Mouse (Mus musculus) small intestine, adult 2 months (tissue): ENCODE results near the gene Memo1. TPM values are rescaled to one million over a fixed set of nuclear protein-coding genes. Genes with fewer than 3 reads are reported as not detected.
"Not testable (repeated sequence)": the region's sequence is repeated elsewhere in the genome, so short reads cannot be mapped to it uniquely, and the experiment has no call there.

ENCODE experiments used
- H3K27ac ChIP-seq: fragments of 200-500 bp; 2 replicates; pipeline ENCODE4 v1.5.1; 2012; ENCODE audit warnings: low read depth, low read length, control low read depth, inconsistent platforms; ENCODE audit not compliant: insufficient read depth
- H3K27me3 ChIP-seq: fragments of 200-500 bp; 2 replicates; pipeline ENCODE4 v1.6.1; 2012; ENCODE audit warnings: mild to moderate bottlenecking, moderate library complexity, low read length, inconsistent platforms; ENCODE audit not compliant: control insufficient read depth, insufficient read depth
- H3K36me3 ChIP-seq: fragments of 200-500 bp; 2 replicates; pipeline ENCODE4 v1.6.1; 2012; ENCODE audit warnings: mild to moderate bottlenecking, low read length, control low read depth, inconsistent platforms; ENCODE audit not compliant: control insufficient read depth, insufficient read depth
- H3K4me1 ChIP-seq: fragments of 200-500 bp; 2 replicates; pipeline ENCODE4 v1.6.1; 2012; ENCODE audit warnings: low read length, inconsistent platforms, mixed read lengths; ENCODE audit not compliant: control insufficient read depth, insufficient read depth, insufficient read length
- H3K4me3 ChIP-seq: fragments of 200-500 bp; 2 replicates; pipeline ENCODE4 v1.5.1; 2012; ENCODE audit warnings: low read depth, mild to moderate bottlenecking, control low read depth, inconsistent platforms, low read length, moderate library complexity
- CTCF ChIP-seq: fragments of 200-500 bp; IDR thresholded peaks from 2 replicates; pipeline ENCODE4 v1.5.1; 2012; ENCODE audit warnings: low read depth, mild to moderate bottlenecking, control low read depth, inconsistent platforms, low read length, moderate library complexity, mixed read lengths; ENCODE audit not compliant: insufficient replicate concordance, insufficient read length; ENCODE audit errors: extremely low read depth
- POLR2A ChIP-seq: fragments of 200-500 bp; IDR thresholded peaks from 2 replicates; pipeline ENCODE4 v1.6.1; 2012; ENCODE audit warnings: low read depth, mild to moderate bottlenecking, control low read depth, inconsistent platforms, low read length, moderate library complexity
- WGBS: fragments of 180-500 bp; shearing (Covaris S2); methylation state at CpG from one replicate; pipeline ENCODE4 v1.1.7; 2018; 5-methylcytosine and 5-hydroxymethylcytosine counted together
- polyA plus RNA-seq: library from polyadenylated mRNA; depleted of rRNA; stranded (reverse); fragments of >200 nt; gene quantifications from 2 replicates; pipeline ENCODE4 v1.2.3, GENCODE M21; 2012

The Memo1 gene
- polyA plus RNA-seq, 1 experiment, result 11.0 TPM

GRCm38 (mm10) chr17:74191446-74191845 is 103.9 kb downstream of the Memo1 start:
- H3K27me3 ChIP-seq, result no peaks in the 10 kb centered on the region
- no peak for TF ChIP-seq POLR2A
- no peak for TF ChIP-seq CTCF
- H3K27ac ChIP-seq, result no peak overlapping the region
- no peak overlapping the region for H3K4me3 ChIP-seq
- no peaks in the 10 kb centered on the region for H3K36me3 ChIP-seq
- 84% methylated on average over 5 of the region's 5 CpGs for WGBS
- H3K4me1 ChIP-seq, result 0 out of 2 replicates have a peak, but pooled peaks cover 2% of the 10 kb centered on the region

- H3K4me1 ChIP-seq, result no peaks in the 10 kb centered on the region
- H3K4me3 ChIP-seq, result no peak overlapping the region
- WGBS, result 61% methylated on average over 5 of the region's 5 CpGs
- TF ChIP-seq CTCF (no peak), POLR2A (no peak)
- no peaks in the 10 kb centered on the region for H3K27me3 ChIP-seq
- H3K27ac ChIP-seq, result no peak overlapping the region
- no peaks in the 10 kb centered on the region for H3K36me3 ChIP-seq
Measured at GRCm38 (mm10) chr17:74186197-74186596, 109.1 kb downstream of the Memo1 start.

- TF ChIP-seq POLR2A (no peak), CTCF (no peak)
- no peak overlapping the region for H3K27ac ChIP-seq
- H3K27me3 ChIP-seq, result no peaks in the 10 kb centered on the region
- H3K4me1 ChIP-seq, result no peaks in the 10 kb centered on the region
- no peak overlapping the region for H3K4me3 ChIP-seq
- no peaks in the 10 kb centered on the region for H3K36me3 ChIP-seq
- WGBS, result 85% methylated on average over 1 of the region's 1 CpGs
Measured at GRCm38 (mm10) chr17:74184739-74185138, 110.6 kb downstream of the Memo1 start.

GRCm38 (mm10) chr17:74180889-74181288 is 114.4 kb downstream of the Memo1 start:
- Histone ChIP-seq H3K36me3 (no peaks in the 10 kb centered on the region), H3K4me1 (no peaks in the 10 kb centered on the region), H3K4me3 (no peak overlapping the region), H3K27ac (no peak overlapping the region), H3K27me3 (no peaks in the 10 kb centered on the region)
- no peak for TF ChIP-seq POLR2A
- no peak for TF ChIP-seq CTCF

GRCm38 (mm10) chr17:74179640-74180039 is 115.7 kb downstream of the Memo1 start:
- 83% methylated on average over 2 of the region's 2 CpGs for WGBS
- not testable (repeated sequence) for H3K4me1 ChIP-seq, H3K27me3 ChIP-seq, H3K27ac ChIP-seq, H3K36me3 ChIP-seq, H3K4me3 ChIP-seq

- no peak for TF ChIP-seq POLR2A
- no peak for TF ChIP-seq CTCF
- Histone ChIP-seq H3K36me3 (no peaks in the 10 kb centered on the region), H3K4me3 (no peak overlapping the region), H3K27me3 (no peaks in the 10 kb centered on the region), H3K4me1 (no peaks in the 10 kb centered on the region), H3K27ac (no peak overlapping the region)
Measured at GRCm38 (mm10) chr17:74173726-74174125, 121.6 kb downstream of the Memo1 start.

GRCm38 (mm10) chr17:74172834-74173233 is 122.5 kb downstream of the Memo1 start:
- TF ChIP-seq POLR2A (no peak), CTCF (no peak)
- H3K27ac ChIP-seq, result no peak overlapping the region
- no peak overlapping the region for H3K4me3 ChIP-seq
- no peaks in the 10 kb centered on the region for H3K36me3 ChIP-seq
- 57% methylated on average over 1 of the region's 1 CpGs for WGBS
- no peaks in the 10 kb centered on the region for H3K27me3 ChIP-seq
- H3K4me1 ChIP-seq, result no peaks in the 10 kb centered on the region

GRCm38 (mm10) chr17:74159443-74159894 is 135.9 kb downstream of the Memo1 start:
- 1% methylated on average over 9 of the region's 9 CpGs for WGBS
- Histone ChIP-seq H3K27me3 (no peaks in the 10 kb centered on the region), H3K4me3 (peak overlapping the region; percentile 61), H3K36me3 (no peaks in the 10 kb centered on the region), H3K27ac (no peak overlapping the region), H3K4me1 (peaks cover 4% of the 10 kb centered on the region)
- TF ChIP-seq POLR2A (no peak), CTCF (no peak)
